Mouse (Mus musculus): Measurements from ENCODE around the gene Oprl1.

GRCm38 (mm10) chr2:181673501-181673900 lies 41.3 kb upstream of the Oprl1 start:
- TF ChIP-seq CTCF (IDR thresholded peaks at IDR 0.05; ENCODE audit: borderline replicate concordance, insufficient read depth, low read length) (no peak), POLR2A (IDR thresholded peaks at IDR 0.05; ENCODE audit: low read depth, low read length) (no peak)

Data from embryonic fibroblast, embryonic 13.5 days (primary cell).